Mouse (Mus musculus) layer of hippocampus, postnatal 25 days (tissue): ENCODE results near the gene Lpp. TPM values are rescaled to one million over a fixed set of nuclear protein-coding genes. Genes with fewer than 3 reads are reported as not detected.

Experiments
- DNase-seq, 2 experiments: peaks; one replicate each; pipeline ENCODE4 v3.0.0; 2022; ENCODE audit warnings: mixed read lengths in 2 of 2, low spot score in 1 of 2; ENCODE audit errors: extremely low spot score in 1 of 2
- total RNA-seq, 2 experiments: library from RNA; stranded (reverse); gene quantifications; 2 replicates each; pipeline ENCODE4 v1.2.3; 2021

The Lpp gene
- total RNA-seq, 2 experiments from 2014 or later: 7.2 to 8.6 TPM

- DNase-seq: no peak
Observed at GRCm38 (mm10) chr16:24434026-24434425, 40.7 kb downstream of the Lpp start.

- DNase-seq: no peak
Observed at GRCm38 (mm10) chr16:24434531-24435114, 41.3 kb downstream of the Lpp start.

GRCm38 (mm10) chr16:24435115-24435553 lies 41.8 kb downstream of the Lpp start:
- no peak for DNase-seq

- no peak for DNase-seq
Observed at GRCm38 (mm10) chr16:24438438-24438837, 45.1 kb downstream of the Lpp start.

- DNase-seq: no peak
Observed at GRCm38 (mm10) chr16:24441338-24441737, 48.0 kb downstream of the Lpp start.

- no peak for DNase-seq
Observed at GRCm38 (mm10) chr16:24442500-24443122, 49.3 kb downstream of the Lpp start.

GRCm38 (mm10) chr16:24443123-24443515 lies 49.8 kb downstream of the Lpp start:
- DNase-seq: no peak

- no peak for DNase-seq
Observed at GRCm38 (mm10) chr16:24443555-24443954, 50.2 kb downstream of the Lpp start.

GRCm38 (mm10) chr16:24444818-24445217 lies 51.5 kb downstream of the Lpp start:
- DNase-seq: no peak

- no peak for DNase-seq
Observed at GRCm38 (mm10) chr16:24445473-24445872, 52.2 kb downstream of the Lpp start.

GRCm38 (mm10) chr16:24446449-24446848 lies 53.1 kb downstream of the Lpp start:
- DNase-seq: no peak

- DNase-seq: no peak
Observed at GRCm38 (mm10) chr16:24447666-24448492, 54.6 kb downstream of the Lpp start.

GRCm38 (mm10) chr16:24448493-24448845 lies 55.2 kb downstream of the Lpp start:
- DNase-seq: no peak

- no peak for DNase-seq
Observed at GRCm38 (mm10) chr16:24449806-24450205, 56.5 kb downstream of the Lpp start.

- DNase-seq: no peak
Observed at GRCm38 (mm10) chr16:24450256-24450655, 56.9 kb downstream of the Lpp start.

GRCm38 (mm10) chr16:24451123-24451522 lies 57.8 kb downstream of the Lpp start:
- no peak for DNase-seq

GRCm38 (mm10) chr16:24453536-24453935 lies 60.2 kb downstream of the Lpp start:
- DNase-seq: no peak

GRCm38 (mm10) chr16:24454493-24454892 lies 61.2 kb downstream of the Lpp start:
- no peak for DNase-seq

GRCm38 (mm10) chr16:24455361-24455855 lies 62.1 kb downstream of the Lpp start:
- DNase-seq: no peak

- DNase-seq: no peak
Observed at GRCm38 (mm10) chr16:24463842-24464241, 70.5 kb downstream of the Lpp start.

GRCm38 (mm10) chr16:24464436-24464835 lies 71.1 kb downstream of the Lpp start:
- no peak for DNase-seq
